In the genomic region with DNA sequence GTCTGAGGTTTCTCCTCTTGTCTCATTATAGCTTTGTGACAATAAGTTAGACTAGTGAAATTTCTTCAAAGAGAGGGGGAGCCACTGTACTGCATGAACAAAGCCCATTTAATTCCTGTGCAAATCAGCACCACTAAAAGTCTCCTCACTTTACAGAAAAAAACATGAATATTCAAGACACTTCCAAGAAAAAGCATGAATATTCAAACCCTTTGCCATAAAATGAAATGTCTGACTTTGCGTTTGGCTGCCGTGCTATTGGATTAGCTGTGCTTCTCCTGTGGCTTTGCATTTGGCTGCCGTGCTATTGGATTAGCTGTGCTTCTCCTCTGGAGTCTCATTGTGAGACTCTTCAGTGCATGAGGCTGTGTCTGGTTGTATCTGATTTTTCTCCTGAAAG, we compare ENCODE assay signal across 13 mouse cellular contexts.
DNase-seq lines count a peak whose midpoint lies in the region; ATAC-seq and TF ChIP-seq lines count a peak whose summit lies in the region.
"Had no signal": no experiment of that assay in that cellular context is flagged by ENCODE, and none has a peak within 500 bp of the region (broad histone marks: within the 10 kb centered on the region; RNA-seq: fewer than 3 reads in every experiment).

No protein-coding gene starts in this region.

- no peak for TF ChIP-seq CTCF in liver, postnatal 0 days (IDR thresholded peaks at IDR 0.05; ENCODE audit: low read depth)

- H3K4me3 ChIP-seq in neural tube, embryonic 11.5 days (ENCODE audit: low read depth, low read length): no peak overlapping the region
- H3K4me3 ChIP-seq in neural tube, embryonic 15.5 days (replicated peaks): no peak overlapping the region
- H3K4me3 ChIP-seq in forebrain, embryonic 13.5 days: no peak overlapping the region
- no peak overlapping the region for H3K4me3 ChIP-seq in hindbrain, embryonic 14.5 days (replicated peaks; ENCODE audit: low read length)
- H3K4me3 ChIP-seq in neural tube, embryonic 13.5 days: no peak overlapping the region
- H3K4me3 ChIP-seq in liver, postnatal 0 days (ENCODE audit: low read depth, low read length): no peak overlapping the region
- H3K4me3 ChIP-seq: erythroblast, embryonic 14.5 days; lung, embryonic 15.5 days had no signal

- no peaks in the 10 kb centered on the region; the same call in 1 of the 2 replicates for H3K36me3 ChIP-seq in neural tube, embryonic 11.5 days (ENCODE audit: control insufficient read depth, insufficient read depth, low read length)
- no peaks in the 10 kb centered on the region for H3K36me3 ChIP-seq in neural tube, embryonic 15.5 days
- H3K36me3 ChIP-seq in forebrain, embryonic 13.5 days (ENCODE audit: poor library complexity, severe bottlenecking): no peaks in the 10 kb centered on the region
- H3K36me3 ChIP-seq in hindbrain, embryonic 14.5 days (replicated peaks; ENCODE audit: control insufficient read depth, insufficient read depth): no peaks in the 10 kb centered on the region
- no peaks in the 10 kb centered on the region for H3K36me3 ChIP-seq in neural tube, embryonic 13.5 days
- no peaks in the 10 kb centered on the region for H3K36me3 ChIP-seq in liver, postnatal 0 days (replicated peaks; ENCODE audit: insufficient read depth, low read length)
- H3K36me3 ChIP-seq: lung, embryonic 15.5 days had no signal

- no peak for TF ChIP-seq EP300 in liver, postnatal 0 days (IDR thresholded peaks at IDR 0.05; ENCODE audit: low read depth)

- no peaks in the 10 kb centered on the region for H3K27me3 ChIP-seq in neural tube, embryonic 11.5 days (ENCODE audit: control insufficient read depth, insufficient read depth, low read length)
- H3K27me3 ChIP-seq in neural tube, embryonic 15.5 days (replicated peaks): no peaks in the 10 kb centered on the region
- H3K27me3 ChIP-seq in forebrain, embryonic 13.5 days: no peaks in the 10 kb centered on the region
- H3K27me3 ChIP-seq in hindbrain, embryonic 14.5 days (ENCODE audit: control insufficient read depth, insufficient read depth, low read length): no peaks in the 10 kb centered on the region
- H3K27me3 ChIP-seq in neural tube, embryonic 13.5 days: no peaks in the 10 kb centered on the region
- no peaks in the 10 kb centered on the region for H3K27me3 ChIP-seq in liver, postnatal 0 days (ENCODE audit: insufficient read depth, low read length)
- H3K27me3 ChIP-seq: lung, embryonic 15.5 days had no signal

- DNase-seq in neural tube, embryonic 11.5 days (ENCODE audit: low spot score): no peak
- no peak for DNase-seq in hindbrain, embryonic 14.5 days (ENCODE audit: low spot score)
- no peak for DNase-seq in liver, postnatal 0 days
- no peak for DNase-seq in urinary bladder, postnatal 25 days (ENCODE audit: low spot score)
- DNase-seq: cerebellum, adult 9-10 months; heart, postnatal 36 days; kidney, adult 11 months had no signal

- no peak overlapping the region for H3K27ac ChIP-seq in neural tube, embryonic 11.5 days (ENCODE audit: low read depth, low read length)
- H3K27ac ChIP-seq in neural tube, embryonic 15.5 days (replicated peaks): no peak overlapping the region
- peak overlapping the region; percentile 1; the same call in 1 of the 2 replicates for H3K27ac ChIP-seq in forebrain, embryonic 13.5 days
- H3K27ac ChIP-seq in hindbrain, embryonic 14.5 days: 0 out of 2 replicates have a peak overlapping the region, but pooled peaks have one; percentile 43
- no peak overlapping the region for H3K27ac ChIP-seq in neural tube, embryonic 13.5 days (replicated peaks)
- no peak overlapping the region for H3K27ac ChIP-seq in liver, postnatal 0 days (ENCODE audit: low read depth)
- H3K27ac ChIP-seq: lung, embryonic 15.5 days had no signal

- H3K4me1 ChIP-seq in neural tube, embryonic 11.5 days (ENCODE audit: control insufficient read depth, insufficient read depth, low read length): no peaks in the 10 kb centered on the region
- no peaks in the 10 kb centered on the region for H3K4me1 ChIP-seq in neural tube, embryonic 15.5 days
- H3K4me1 ChIP-seq in forebrain, embryonic 13.5 days: peaks cover 14% of the 10 kb centered on the region
- H3K4me1 ChIP-seq in hindbrain, embryonic 14.5 days (replicated peaks; ENCODE audit: control insufficient read depth, insufficient read depth, low read length): no peaks in the 10 kb centered on the region
- H3K4me1 ChIP-seq in neural tube, embryonic 13.5 days (replicated peaks): 0 out of 2 replicates have a peak, but pooled peaks cover 8% of the 10 kb centered on the region
- H3K4me1 ChIP-seq in liver, postnatal 0 days (ENCODE audit: insufficient read depth): no peaks in the 10 kb centered on the region
- H3K4me1 ChIP-seq: lung, embryonic 15.5 days had no signal

- no peak overlapping the region for H3K4me2 ChIP-seq in neural tube, embryonic 11.5 days (ENCODE audit: low read depth)
- H3K4me2 ChIP-seq in neural tube, embryonic 15.5 days: no peak overlapping the region
- no peak overlapping the region for H3K4me2 ChIP-seq in forebrain, embryonic 13.5 days
- H3K4me2 ChIP-seq in hindbrain, embryonic 14.5 days (replicated peaks): no peak overlapping the region
- no peak overlapping the region for H3K4me2 ChIP-seq in neural tube, embryonic 13.5 days
- no peak overlapping the region for H3K4me2 ChIP-seq in liver, postnatal 0 days (ENCODE audit: low read depth, low read length)
- H3K4me2 ChIP-seq: heart, embryonic 11.5 days; lung, embryonic 15.5 days had no signal

- no peak overlapping the region for H3K9ac ChIP-seq in neural tube, embryonic 11.5 days (ENCODE audit: low read length)
- no peak overlapping the region for H3K9ac ChIP-seq in neural tube, embryonic 15.5 days (replicated peaks)
- H3K9ac ChIP-seq in forebrain, embryonic 13.5 days: no peak overlapping the region
- no peak overlapping the region for H3K9ac ChIP-seq in hindbrain, embryonic 14.5 days
- no peak overlapping the region for H3K9ac ChIP-seq in neural tube, embryonic 13.5 days
- no peak overlapping the region for H3K9ac ChIP-seq in liver, postnatal 0 days (replicated peaks)
- H3K9ac ChIP-seq: lung, embryonic 15.5 days had no signal

- 51% methylated on average over 3 of the region's 3 CpGs for WGBS in neural tube, embryonic 11.5 days
- 24% methylated on average over 3 of the region's 3 CpGs for WGBS in neural tube, embryonic 15.5 days
- 31% methylated on average over 3 of the region's 3 CpGs for WGBS in forebrain, embryonic 13.5 days
- WGBS in hindbrain, embryonic 14.5 days: 24% methylated on average over 3 of the region's 3 CpGs
- 26% methylated on average over 3 of the region's 3 CpGs for WGBS in neural tube, embryonic 13.5 days
- 76% methylated on average over 3 of the region's 3 CpGs for WGBS in liver, postnatal 0 days (ENCODE audit: insufficient replicate concordance)

- ATAC-seq in neural tube, embryonic 11.5 days (ENCODE audit: insufficient read depth, low FRiP score, low TSS enrichment): peak; percentile 74
- no peak; the same call in 1 of the 2 replicates for ATAC-seq in neural tube, embryonic 15.5 days (ENCODE audit: low FRiP score)
- peak; percentile 92 for ATAC-seq in forebrain, embryonic 13.5 days
- peak; percentile 64; the same call in 1 of the 2 replicates for ATAC-seq in hindbrain, embryonic 14.5 days (ENCODE audit: low FRiP score)
- ATAC-seq in neural tube, embryonic 13.5 days (ENCODE audit: low read depth): peak; percentile 61; the same call in 1 of the 2 replicates
- ATAC-seq in liver, postnatal 0 days: no peak

- H3K9me3 ChIP-seq in neural tube, embryonic 11.5 days (ENCODE audit: control insufficient read depth, low read length): no peaks in the 10 kb centered on the region
- no peaks in the 10 kb centered on the region for H3K9me3 ChIP-seq in neural tube, embryonic 15.5 days (replicated peaks)
- no peaks in the 10 kb centered on the region for H3K9me3 ChIP-seq in forebrain, embryonic 13.5 days (replicated peaks)
- H3K9me3 ChIP-seq in hindbrain, embryonic 14.5 days (ENCODE audit: control insufficient read depth, low read length): no peaks in the 10 kb centered on the region
- H3K9me3 ChIP-seq in neural tube, embryonic 13.5 days: no peaks in the 10 kb centered on the region
- no peaks in the 10 kb centered on the region for H3K9me3 ChIP-seq in liver, postnatal 0 days (ENCODE audit: low read length)
- H3K9me3 ChIP-seq: lung, embryonic 15.5 days had no signal

Comparison
In these comparisons a context has a peak if more than half of its experiments do, and no peak if none do; other contexts are left out.
1. ATAC-seq: peak in neural tube, embryonic 11.5 days (single experiment), forebrain, embryonic 13.5 days (single experiment), hindbrain, embryonic 14.5 days (single experiment) and neural tube, embryonic 13.5 days (single experiment); none in neural tube, embryonic 15.5 days (single experiment) and liver, postnatal 0 days (single experiment).
2. H3K27ac ChIP-seq: peak in forebrain, embryonic 13.5 days (single experiment) and hindbrain, embryonic 14.5 days (single experiment); none in neural tube, embryonic 11.5 days (single experiment), neural tube, embryonic 15.5 days (single experiment), neural tube, embryonic 13.5 days (single experiment) and liver, postnatal 0 days (single experiment).